Mouse (Mus musculus): Measurements from ENCODE around the gene Zfp101.

Zfp101 gene

GRCm38 (mm10) chr17:33394182-33395034 is at the start of gene Zfp101:
TSS of gene Zfp101 (minus strand) at chr17:33394641.
- H3K27me3 ChIP-seq (ENCODE audit: insufficient read depth, low read length) = no peaks in the 10 kb centered on the region
- peaks cover 10% of the 10 kb centered on the region; the same call in 1 of the 2 replicates for H3K36me3 ChIP-seq (ENCODE audit: insufficient read depth, low read length)
- H3K4me3 ChIP-seq (replicated peaks; ENCODE audit: low read length) = peak within 1 kb of the TSS; percentile 93
- no peaks in the 10 kb centered on the region for H3K9me3 ChIP-seq (ENCODE audit: low read length)
- H3K4me1 ChIP-seq (replicated peaks; ENCODE audit: low read depth, low read length) = peaks cover 12% of the 10 kb centered on the region
- no peak for TF ChIP-seq POU5F1 (IDR thresholded peaks at IDR 0.05; ENCODE audit: borderline replicate concordance, low read length)
- no peak for TF ChIP-seq NANOG (IDR thresholded peaks at IDR 0.05; ENCODE audit: borderline replicate concordance, low read length)
- no peak for TF ChIP-seq CTCF (conservative IDR thresholded peaks at IDR 0.05; ENCODE audit: low read length)

- H3K4me1 ChIP-seq (replicated peaks; ENCODE audit: low read depth, low read length) = no peaks in the 10 kb centered on the region
- 0 out of 2 replicates have a peak, but pooled peaks cover 3% of the 10 kb centered on the region for H3K27me3 ChIP-seq (ENCODE audit: insufficient read depth, low read length)
- no peak overlapping the region for H3K4me3 ChIP-seq (replicated peaks; ENCODE audit: low read length)
- no peaks in the 10 kb centered on the region for H3K9me3 ChIP-seq (ENCODE audit: low read length)
- H3K36me3 ChIP-seq (ENCODE audit: insufficient read depth, low read length) = no peaks in the 10 kb centered on the region
- no peak for TF ChIP-seq CTCF (conservative IDR thresholded peaks at IDR 0.05; ENCODE audit: low read length)
- TF ChIP-seq NANOG (IDR thresholded peaks at IDR 0.05; ENCODE audit: borderline replicate concordance, low read length) = no peak
- no peak for TF ChIP-seq POU5F1 (IDR thresholded peaks at IDR 0.05; ENCODE audit: borderline replicate concordance, low read length)
Measured at GRCm38 (mm10) chr17:33441159-33441558, 46.7 kb upstream of the Zfp101 start.

DNA sequence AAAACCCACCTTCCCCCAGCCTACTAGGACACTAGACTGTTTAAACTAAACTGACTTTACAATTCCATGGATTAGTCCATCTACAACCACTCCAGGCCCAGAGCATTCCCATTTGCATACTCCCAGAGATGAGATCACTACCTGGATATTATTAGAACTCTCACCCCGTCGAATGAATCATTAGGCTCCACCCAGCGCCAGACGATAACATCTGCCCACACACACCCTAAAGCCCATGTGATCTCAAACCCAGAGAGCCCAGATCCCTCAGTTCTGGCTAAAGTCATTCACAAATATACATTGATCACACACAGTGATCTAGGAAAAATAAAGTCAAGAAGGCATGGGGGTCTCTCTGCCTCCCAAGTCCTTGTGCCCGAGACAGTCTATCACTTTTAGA is 45.5 kb upstream of the Zfp101 start:
- no peak overlapping the region for H3K4me3 ChIP-seq (replicated peaks; ENCODE audit: low read length)
- no peaks in the 10 kb centered on the region for H3K4me1 ChIP-seq (replicated peaks; ENCODE audit: low read depth, low read length)
- H3K9me3 ChIP-seq (ENCODE audit: low read length) = no peaks in the 10 kb centered on the region
- H3K27me3 ChIP-seq (ENCODE audit: insufficient read depth, low read length) = 0 out of 2 replicates have a peak, but pooled peaks cover 3% of the 10 kb centered on the region
- no peaks in the 10 kb centered on the region for H3K36me3 ChIP-seq (ENCODE audit: insufficient read depth, low read length)
- TF ChIP-seq NANOG (IDR thresholded peaks at IDR 0.05; ENCODE audit: borderline replicate concordance, low read length) (no peak), POU5F1 (IDR thresholded peaks at IDR 0.05; ENCODE audit: borderline replicate concordance, low read length) (no peak), CTCF (conservative IDR thresholded peaks at IDR 0.05; ENCODE audit: low read length) (no peak)

GRCm38 (mm10) chr17:33439148-33439547 is 44.7 kb upstream of the Zfp101 start:
- Histone ChIP-seq H3K36me3 (ENCODE audit: insufficient read depth, low read length) (no peaks in the 10 kb centered on the region), H3K9me3 (ENCODE audit: low read length) (no peaks in the 10 kb centered on the region), H3K27me3 (ENCODE audit: insufficient read depth, low read length) (0 out of 2 replicates have a peak, but pooled peaks cover 2% of the 10 kb centered on the region), H3K4me1 (replicated peaks; ENCODE audit: low read depth, low read length) (no peaks in the 10 kb centered on the region), H3K4me3 (replicated peaks; ENCODE audit: low read length) (no peak overlapping the region)
- TF ChIP-seq NANOG (IDR thresholded peaks at IDR 0.05; ENCODE audit: borderline replicate concordance, low read length) (no peak), CTCF (conservative IDR thresholded peaks at IDR 0.05; ENCODE audit: low read length) (peak; percentile 57)

DNA sequence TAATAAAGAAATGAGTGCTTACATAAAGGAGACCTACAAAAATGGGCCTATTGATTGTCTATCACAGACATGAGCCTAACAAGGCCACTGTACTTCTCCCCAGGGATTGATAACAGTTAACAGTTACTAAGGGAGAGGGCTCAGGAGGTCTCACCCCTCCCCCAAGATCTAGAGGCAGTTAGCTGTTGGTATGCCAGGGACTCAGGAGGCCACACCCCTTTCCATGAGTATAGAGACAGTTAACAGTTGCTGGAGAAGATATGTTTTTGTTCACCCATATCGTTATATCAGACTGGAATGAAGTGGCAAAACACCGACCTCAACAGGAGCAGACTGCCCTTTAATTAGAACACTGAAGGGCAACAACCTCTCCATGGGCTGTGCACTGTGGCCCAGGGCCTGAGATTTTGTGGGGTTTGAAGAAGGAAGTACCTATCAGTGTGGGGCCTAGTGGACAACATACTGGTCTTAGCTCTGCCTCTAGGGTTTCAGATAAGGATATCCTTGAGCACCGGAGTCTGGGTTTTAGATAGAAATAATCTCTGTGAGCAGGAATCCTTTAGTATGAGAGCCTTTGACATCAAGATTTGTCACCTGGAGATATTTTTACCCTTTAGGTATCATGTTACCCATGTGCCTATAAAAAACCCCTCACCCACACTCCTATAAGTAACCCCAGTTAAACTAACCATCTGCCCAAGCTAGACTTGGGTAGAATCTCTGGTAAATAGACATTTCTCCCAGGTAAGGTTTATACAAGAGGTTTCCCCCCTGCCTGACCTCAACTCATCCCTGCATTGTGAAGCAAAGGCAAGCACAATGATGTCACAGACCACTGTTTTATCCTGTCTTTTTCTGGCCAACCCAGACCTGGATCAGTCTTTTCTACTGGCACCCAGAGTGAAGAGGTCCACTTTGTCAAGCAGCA is 37.8 kb upstream of the Zfp101 start, which contains the start of gene Actl9:
Gene Actl9 (plus strand): TSS at position 878 of the 928 bp plus-strand sequence.
- Histone ChIP-seq H3K9me3 (ENCODE audit: low read length) (no peaks in the 10 kb centered on the region), H3K4me3 (replicated peaks; ENCODE audit: low read length) (no peak within 1 kb of the TSS), H3K27me3 (ENCODE audit: insufficient read depth, low read length) (peaks cover 4% of the 10 kb centered on the region; the same call in 1 of the 2 replicates), H3K4me1 (replicated peaks; ENCODE audit: low read depth, low read length) (no peaks in the 10 kb centered on the region), H3K36me3 (ENCODE audit: insufficient read depth, low read length) (no peaks in the 10 kb centered on the region)
- TF ChIP-seq POU5F1 (IDR thresholded peaks at IDR 0.05; ENCODE audit: borderline replicate concordance, low read length) (no peak), CTCF (conservative IDR thresholded peaks at IDR 0.05; ENCODE audit: low read length) (no peak), NANOG (IDR thresholded peaks at IDR 0.05; ENCODE audit: borderline replicate concordance, low read length) (no peak)

DNA sequence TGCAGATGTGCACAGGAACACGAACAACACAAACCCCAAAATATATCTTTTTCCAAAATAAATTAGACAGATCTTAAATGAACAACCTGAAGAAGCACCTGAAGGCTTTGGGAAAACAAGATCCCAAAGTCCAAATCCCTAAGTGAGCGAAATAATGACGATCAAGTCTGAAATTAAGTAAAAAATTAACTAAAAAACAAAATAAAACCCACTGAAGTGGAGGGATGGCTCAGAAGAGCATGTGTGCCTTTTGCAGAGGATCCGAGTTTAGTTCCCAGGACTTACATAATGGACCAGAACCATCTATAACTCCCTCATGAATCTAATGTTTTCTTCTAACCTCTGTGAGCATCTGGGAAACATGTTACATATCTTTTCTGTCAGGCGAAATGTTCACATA is 2.2 kb downstream of the Zfp101 start:
- H3K4me3 ChIP-seq (replicated peaks; ENCODE audit: low read length) = no peak overlapping the region
- TF ChIP-seq NANOG (IDR thresholded peaks at IDR 0.05; ENCODE audit: borderline replicate concordance, low read length) (no peak), POU5F1 (IDR thresholded peaks at IDR 0.05; ENCODE audit: borderline replicate concordance, low read length) (no peak), CTCF (conservative IDR thresholded peaks at IDR 0.05; ENCODE audit: low read length) (no peak)
- peaks cover 10% of the 10 kb centered on the region; the same call in 1 of the 2 replicates for H3K36me3 ChIP-seq (ENCODE audit: insufficient read depth, low read length)
- no peaks in the 10 kb centered on the region for H3K9me3 ChIP-seq (ENCODE audit: low read length)
- no peaks in the 10 kb centered on the region for H3K27me3 ChIP-seq (ENCODE audit: insufficient read depth, low read length)
- H3K4me1 ChIP-seq (replicated peaks; ENCODE audit: low read depth, low read length) = peaks cover 12% of the 10 kb centered on the region

- Histone ChIP-seq H3K9me3 (ENCODE audit: low read length) (no peaks in the 10 kb centered on the region), H3K36me3 (ENCODE audit: insufficient read depth, low read length) (peaks cover 56% of the 10 kb centered on the region), H3K27me3 (ENCODE audit: insufficient read depth, low read length) (no peaks in the 10 kb centered on the region), H3K4me3 (replicated peaks; ENCODE audit: low read length) (no peak overlapping the region), H3K4me1 (replicated peaks; ENCODE audit: low read depth, low read length) (no peaks in the 10 kb centered on the region)
- TF ChIP-seq POU5F1 (IDR thresholded peaks at IDR 0.05; ENCODE audit: borderline replicate concordance, low read length) (no peak), CTCF (conservative IDR thresholded peaks at IDR 0.05; ENCODE audit: low read length) (no peak), NANOG (IDR thresholded peaks at IDR 0.05; ENCODE audit: borderline replicate concordance, low read length) (no peak)
Measured at GRCm38 (mm10) chr17:33385705-33386104, 8.7 kb downstream of the Zfp101 start.

DNA sequence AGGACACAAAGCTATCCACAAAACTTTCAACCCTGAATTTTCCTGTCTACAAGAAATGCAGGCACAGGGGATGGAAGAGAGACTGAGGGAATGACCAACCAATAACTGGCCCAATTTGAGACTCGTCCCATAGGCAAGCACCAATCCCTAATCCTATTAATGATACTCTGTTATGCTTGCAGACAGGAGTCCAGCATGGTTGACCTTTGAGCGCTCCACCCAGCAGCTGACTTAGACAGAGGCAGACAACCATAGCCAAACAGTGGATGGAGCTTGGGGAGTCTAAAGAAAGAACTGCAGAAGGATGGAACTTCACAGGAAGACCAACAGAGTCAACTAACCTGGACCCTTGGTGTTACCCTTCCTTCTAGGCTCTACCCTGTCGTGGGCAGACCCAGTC is 21.6 kb downstream of the Zfp101 start:
- no peaks in the 10 kb centered on the region for H3K4me1 ChIP-seq (replicated peaks; ENCODE audit: low read depth, low read length)
- H3K36me3 ChIP-seq (ENCODE audit: insufficient read depth, low read length) = no peaks in the 10 kb centered on the region
- no peak overlapping the region for H3K4me3 ChIP-seq (replicated peaks; ENCODE audit: low read length)
- 0 out of 2 replicates have a peak, but pooled peaks cover 3% of the 10 kb centered on the region for H3K27me3 ChIP-seq (ENCODE audit: insufficient read depth, low read length)
- TF ChIP-seq POU5F1 (IDR thresholded peaks at IDR 0.05; ENCODE audit: borderline replicate concordance, low read length) (no peak), CTCF (conservative IDR thresholded peaks at IDR 0.05; ENCODE audit: low read length) (no peak), NANOG (IDR thresholded peaks at IDR 0.05; ENCODE audit: borderline replicate concordance, low read length) (no peak)
- H3K9me3 ChIP-seq (ENCODE audit: low read length) = no peaks in the 10 kb centered on the region

All from E14TG2a.4 (cell line).